Mouse (Mus musculus): ENCODE data around the gene Ftcd. TPM values are rescaled to one million over a fixed set of nuclear protein-coding genes. Genes with fewer than 3 reads are reported as not detected.
A peak's percentile ranks its signal among the peaks of the same experiment; 100 is the strongest.

Gene Ftcd
- polyA plus RNA-seq, 1 experiment, result 0.07 TPM

DNA sequence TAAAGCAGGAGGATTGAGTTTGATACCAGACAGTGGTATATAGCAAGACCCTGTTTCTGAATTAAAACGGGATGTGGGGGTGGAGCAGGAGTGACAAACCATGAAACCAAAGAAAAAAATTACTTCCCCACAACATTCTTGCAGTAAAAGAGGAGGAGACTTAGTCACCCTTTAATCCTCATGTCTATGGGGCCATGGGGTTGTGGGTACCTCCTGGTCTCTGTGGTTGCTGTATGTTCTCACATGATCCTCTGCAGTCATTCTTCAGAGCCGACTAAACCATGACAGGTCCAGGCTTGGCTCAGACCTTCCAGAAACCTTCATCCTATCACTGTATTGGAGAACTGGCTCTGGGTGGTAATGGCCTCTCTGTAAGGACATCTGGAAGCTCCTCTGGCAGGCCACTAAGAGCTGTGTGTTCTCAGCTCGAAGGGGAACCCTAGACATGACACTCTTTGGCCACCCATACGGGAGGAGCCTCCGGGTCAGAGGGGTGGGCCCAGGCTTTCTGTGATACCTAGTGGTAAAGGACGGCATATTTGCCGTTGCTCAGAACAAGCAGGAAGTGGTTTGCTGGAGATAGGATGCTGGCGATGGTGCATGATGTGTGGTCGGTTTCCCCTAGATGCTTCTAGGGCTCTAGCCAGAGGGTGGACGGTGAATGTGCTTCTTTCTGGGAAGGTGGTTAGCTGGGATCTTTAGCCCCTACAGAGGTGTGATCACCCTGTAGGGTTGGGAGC is 32.6 kb upstream of the Ftcd start:
- Histone ChIP-seq H3K36me3 (ENCODE audit: control insufficient read depth, insufficient read depth, low read length) (peaks cover 7% of the 10 kb centered on the region), H3K27me3 (ENCODE audit: control insufficient read depth, insufficient read depth, low read length) (no peaks in the 10 kb centered on the region), H3K4me1 (ENCODE audit: control insufficient read depth, insufficient read depth, insufficient read length) (peaks cover 8% of the 10 kb centered on the region; the same call in 1 of the 2 replicates), H3K4me3 (ENCODE audit: extremely low read depth, insufficient read depth, insufficient read length) (no peak overlapping the region), H3K27ac (ENCODE audit: insufficient read depth, low read length) (no peak overlapping the region)
- peak in 1 of 2 experiments; percentile 13 for DNase-seq (ENCODE audit: low read depth in 1 of 2, low spot score in 2 of 2)
- WGBS, result 10% methylated on average over 10 of the region's 10 CpGs
- TF ChIP-seq CTCF (IDR thresholded peaks at IDR 0.05; ENCODE audit: extremely low read depth, insufficient read depth, insufficient read length, insufficient replicate concordance) (no peak), POLR2A (IDR thresholded peaks at IDR 0.05; ENCODE audit: low read depth, low read length) (no peak)

DNA sequence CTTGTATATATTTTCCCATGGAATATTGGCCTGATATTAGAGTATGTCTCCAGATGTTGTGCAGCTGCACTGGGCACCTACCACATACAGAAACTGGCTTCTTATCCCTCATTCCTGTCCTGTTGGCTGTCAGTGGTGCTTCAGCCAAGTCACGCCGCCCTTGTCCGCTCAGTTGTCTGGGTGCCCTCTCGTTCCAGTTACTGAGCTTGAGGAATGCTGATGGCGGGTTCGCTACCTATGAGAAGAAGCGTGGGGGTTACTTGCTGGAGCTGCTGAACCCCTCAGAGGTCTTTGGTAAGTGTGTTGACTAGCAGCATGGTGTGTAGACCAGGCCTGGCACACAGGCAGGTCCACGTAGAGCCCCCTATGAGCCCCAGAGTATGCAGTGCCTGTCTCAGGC is 28.9 kb upstream of the Ftcd start:
- H3K27ac ChIP-seq (ENCODE audit: insufficient read depth, low read length), result no peak overlapping the region
- TF ChIP-seq POLR2A (IDR thresholded peaks at IDR 0.05; ENCODE audit: low read depth, low read length), result no peak
- no peak for TF ChIP-seq CTCF (IDR thresholded peaks at IDR 0.05; ENCODE audit: extremely low read depth, insufficient read depth, insufficient read length, insufficient replicate concordance)
- H3K4me1 ChIP-seq (ENCODE audit: control insufficient read depth, insufficient read depth, insufficient read length), result peaks cover 8% of the 10 kb centered on the region; the same call in 1 of the 2 replicates
- no peak overlapping the region for H3K4me3 ChIP-seq (ENCODE audit: extremely low read depth, insufficient read depth, insufficient read length)
- no peaks in the 10 kb centered on the region for H3K27me3 ChIP-seq (ENCODE audit: control insufficient read depth, insufficient read depth, low read length)
- WGBS, result 95% methylated on average over 8 of the region's 8 CpGs
- DNase-seq (ENCODE audit: low read depth in 1 of 2, low spot score in 2 of 2), result no peak
- peaks cover 5% of the 10 kb centered on the region for H3K36me3 ChIP-seq (ENCODE audit: control insufficient read depth, insufficient read depth, low read length)

DNA sequence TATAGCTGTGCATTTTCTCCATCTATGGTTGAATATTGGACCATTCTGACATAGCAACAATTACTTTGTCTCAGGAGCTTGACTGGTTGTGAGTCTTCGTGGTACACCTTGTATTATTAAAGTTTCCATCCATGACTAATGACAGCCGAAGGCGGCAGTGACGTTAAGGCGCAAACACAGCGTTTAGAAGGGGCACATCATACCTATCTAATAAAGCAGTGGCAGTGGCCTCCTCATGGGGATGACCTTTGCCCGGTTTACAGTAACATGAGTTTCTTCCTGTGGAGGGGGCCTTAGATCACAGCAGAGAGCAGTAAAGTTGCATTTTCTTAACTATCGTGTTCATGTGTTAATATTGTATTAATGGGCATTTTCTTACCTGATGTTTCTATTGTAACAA is 27.2 kb upstream of the Ftcd start:
- Histone ChIP-seq H3K4me3 (ENCODE audit: extremely low read depth, insufficient read depth, insufficient read length) (no peak overlapping the region), H3K36me3 (ENCODE audit: control insufficient read depth, insufficient read depth, low read length) (peaks cover 10% of the 10 kb centered on the region), H3K4me1 (ENCODE audit: control insufficient read depth, insufficient read depth, insufficient read length) (no peaks in the 10 kb centered on the region), H3K27me3 (ENCODE audit: control insufficient read depth, insufficient read depth, low read length) (no peaks in the 10 kb centered on the region), H3K27ac (ENCODE audit: insufficient read depth, low read length) (no peak overlapping the region)
- no peak for DNase-seq (ENCODE audit: low read depth in 1 of 2, low spot score in 2 of 2)
- TF ChIP-seq CTCF (IDR thresholded peaks at IDR 0.05; ENCODE audit: extremely low read depth, insufficient read depth, insufficient read length, insufficient replicate concordance), result no peak
- no peak for TF ChIP-seq POLR2A (IDR thresholded peaks at IDR 0.05; ENCODE audit: low read depth, low read length)
- 95% methylated on average over 8 of the region's 8 CpGs for WGBS

DNA sequence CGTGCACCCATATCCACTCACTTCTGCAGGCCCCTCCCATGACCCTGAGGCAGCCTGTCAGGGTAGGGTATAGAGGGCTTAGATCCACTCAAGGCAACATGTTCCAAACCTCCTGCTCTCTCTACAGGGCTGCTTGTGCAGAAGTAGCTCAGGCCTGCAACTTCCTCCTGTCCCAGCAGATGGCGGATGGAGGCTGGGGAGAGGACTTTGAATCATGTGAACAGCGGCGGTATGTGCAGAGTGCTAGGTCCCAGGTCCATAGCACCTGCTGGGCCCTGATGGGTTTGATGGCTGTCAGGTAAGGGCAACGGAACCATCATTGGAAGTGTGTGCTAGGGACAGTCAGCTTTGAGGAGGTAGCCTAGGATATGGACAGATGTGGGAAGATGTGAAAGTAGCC is 25.0 kb upstream of the Ftcd start:
- no peaks in the 10 kb centered on the region for H3K4me1 ChIP-seq (ENCODE audit: control insufficient read depth, insufficient read depth, insufficient read length)
- TF ChIP-seq CTCF (IDR thresholded peaks at IDR 0.05; ENCODE audit: extremely low read depth, insufficient read depth, insufficient read length, insufficient replicate concordance) (no peak), POLR2A (IDR thresholded peaks at IDR 0.05; ENCODE audit: low read depth, low read length) (no peak)
- no peak overlapping the region for H3K4me3 ChIP-seq (ENCODE audit: extremely low read depth, insufficient read depth, insufficient read length)
- no peak overlapping the region for H3K27ac ChIP-seq (ENCODE audit: insufficient read depth, low read length)
- peaks cover 13% of the 10 kb centered on the region for H3K36me3 ChIP-seq (ENCODE audit: control insufficient read depth, insufficient read depth, low read length)
- WGBS, result 95% methylated on average over 5 of the region's 5 CpGs
- no peak for DNase-seq (ENCODE audit: low read depth in 1 of 2, low spot score in 2 of 2)
- H3K27me3 ChIP-seq (ENCODE audit: control insufficient read depth, insufficient read depth, low read length), result no peaks in the 10 kb centered on the region

DNA sequence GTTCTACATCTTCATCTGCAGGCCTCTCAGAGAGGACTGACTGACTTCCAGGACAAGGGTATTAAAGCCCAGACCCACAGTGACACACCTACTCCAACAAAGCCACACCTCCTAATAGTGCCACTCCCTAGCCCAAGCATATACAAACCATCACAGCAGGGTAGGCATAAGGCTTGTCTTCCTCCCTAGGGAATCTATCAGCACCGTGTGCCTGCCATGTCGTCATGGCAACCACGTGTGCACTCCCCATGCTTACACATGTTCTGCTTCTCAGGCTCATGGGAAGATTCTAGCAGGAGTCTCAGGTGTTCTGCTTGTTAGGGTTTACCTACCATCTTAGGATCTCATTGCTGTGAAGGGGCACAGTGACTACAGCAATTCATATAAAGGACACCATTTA is 23.9 kb upstream of the Ftcd start:
- H3K4me1 ChIP-seq (ENCODE audit: control insufficient read depth, insufficient read depth, insufficient read length), result no peaks in the 10 kb centered on the region
- peaks cover 13% of the 10 kb centered on the region for H3K36me3 ChIP-seq (ENCODE audit: control insufficient read depth, insufficient read depth, low read length)
- H3K4me3 ChIP-seq (ENCODE audit: extremely low read depth, insufficient read depth, insufficient read length), result no peak overlapping the region
- 81% methylated on average over 3 of the region's 3 CpGs for WGBS
- no peak for DNase-seq (ENCODE audit: low read depth in 1 of 2, low spot score in 2 of 2)
- no peak for TF ChIP-seq POLR2A (IDR thresholded peaks at IDR 0.05; ENCODE audit: low read depth, low read length)
- TF ChIP-seq CTCF (IDR thresholded peaks at IDR 0.05; ENCODE audit: extremely low read depth, insufficient read depth, insufficient read length, insufficient replicate concordance), result no peak
- H3K27ac ChIP-seq (ENCODE audit: insufficient read depth, low read length), result no peak overlapping the region
- no peaks in the 10 kb centered on the region for H3K27me3 ChIP-seq (ENCODE audit: control insufficient read depth, insufficient read depth, low read length)

DNA sequence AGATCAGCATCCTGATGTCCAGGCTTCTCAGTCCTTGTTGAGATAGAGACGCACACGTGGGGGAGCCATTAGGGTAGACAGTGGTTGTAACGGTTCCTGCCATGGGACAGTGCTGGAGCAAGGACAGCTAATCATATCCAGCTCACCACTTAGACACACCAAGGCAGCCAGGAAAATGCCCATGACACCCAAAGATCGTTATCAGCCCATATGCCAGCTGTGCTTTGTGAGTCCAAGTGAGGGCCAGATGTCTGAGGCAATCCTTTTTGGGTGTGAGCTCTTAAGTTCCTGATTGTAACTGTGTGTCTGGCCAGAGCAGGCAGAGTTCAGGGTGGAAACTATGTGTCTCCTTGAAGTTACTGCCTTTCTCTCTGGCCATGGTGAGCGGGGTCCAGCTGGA is 21.4 kb upstream of the Ftcd start:
- 93% methylated on average over 5 of the region's 5 CpGs for WGBS
- H3K27ac ChIP-seq (ENCODE audit: insufficient read depth, low read length), result no peak overlapping the region
- no peaks in the 10 kb centered on the region for H3K27me3 ChIP-seq (ENCODE audit: control insufficient read depth, insufficient read depth, low read length)
- DNase-seq (ENCODE audit: low read depth in 1 of 2, low spot score in 2 of 2), result no peak
- H3K36me3 ChIP-seq (ENCODE audit: control insufficient read depth, insufficient read depth, low read length), result peaks cover 10% of the 10 kb centered on the region
- no peaks in the 10 kb centered on the region for H3K4me1 ChIP-seq (ENCODE audit: control insufficient read depth, insufficient read depth, insufficient read length)
- TF ChIP-seq CTCF (IDR thresholded peaks at IDR 0.05; ENCODE audit: extremely low read depth, insufficient read depth, insufficient read length, insufficient replicate concordance), result no peak
- no peak for TF ChIP-seq POLR2A (IDR thresholded peaks at IDR 0.05; ENCODE audit: low read depth, low read length)
- no peak overlapping the region for H3K4me3 ChIP-seq (ENCODE audit: extremely low read depth, insufficient read depth, insufficient read length)

DNA sequence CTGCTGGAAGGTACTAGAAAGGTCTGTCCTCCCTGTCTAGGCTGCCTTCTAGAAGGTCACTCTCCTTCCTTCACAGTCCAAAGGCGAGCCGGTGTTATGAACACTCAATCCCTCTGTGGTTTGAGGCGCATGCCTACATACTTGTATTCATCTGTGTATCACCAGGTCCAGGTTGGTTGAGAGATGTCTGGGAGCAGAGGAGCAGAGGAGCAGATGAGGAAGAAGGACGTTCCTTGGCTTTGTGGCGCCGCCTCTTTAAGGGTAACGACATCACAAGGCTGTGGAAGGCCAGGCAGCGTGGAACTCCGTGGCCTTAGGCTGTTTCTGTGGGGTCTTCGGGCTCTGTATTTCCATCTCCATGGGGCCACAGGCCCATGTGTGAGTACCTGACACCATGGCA is 13.5 kb upstream of the Ftcd start, which contains the start of gene Spatc1l:
Gene Spatc1l, plus strand, starts transcription at position 301 of the 400 bp plus-strand sequence.
- WGBS, result 87% methylated on average over 10 of the region's 10 CpGs
- Histone ChIP-seq H3K27me3 (ENCODE audit: control insufficient read depth, insufficient read depth, low read length) (no peaks in the 10 kb centered on the region), H3K27ac (ENCODE audit: insufficient read depth, low read length) (no peak within 1 kb of the TSS), H3K4me3 (ENCODE audit: extremely low read depth, insufficient read depth, insufficient read length) (no peak within 1 kb of the TSS), H3K36me3 (ENCODE audit: control insufficient read depth, insufficient read depth, low read length) (no peaks in the 10 kb centered on the region), H3K4me1 (ENCODE audit: control insufficient read depth, insufficient read depth, insufficient read length) (no peaks in the 10 kb centered on the region)
- no peak for DNase-seq (ENCODE audit: low read depth in 1 of 2, low spot score in 2 of 2)
- no peak for TF ChIP-seq POLR2A (IDR thresholded peaks at IDR 0.05; ENCODE audit: low read depth, low read length)
- no peak for TF ChIP-seq CTCF (IDR thresholded peaks at IDR 0.05; ENCODE audit: extremely low read depth, insufficient read depth, insufficient read length, insufficient replicate concordance)

Data from spleen, adult 2 months (tissue).